Mouse (Mus musculus) v-Abl transformed pro-B cells (cell line): ENCODE results near the gene Eml4.

Experiments used
- in situ Hi-C, 2 experiments: fragments of 400-800 bp; cut with MboI; formaldehyde crosslinking; loops; one replicate each; pipeline ENCODE4 v1.15.1; 2025; ENCODE audit not compliant: unreplicated experiment in 2 of 2

The Eml4 gene

GRCm38 (mm10) chr17:83481551-83481950 is 130.8 kb downstream of the Eml4 start:
- in situ Hi-C loops: no loop called here

- in situ Hi-C loops: no loop called here
Measured at GRCm38 (mm10) chr17:83482817-83483536, 132.2 kb downstream of the Eml4 start.

- in situ Hi-C loops: no loop called here
Measured at GRCm38 (mm10) chr17:83483784-83484183, 133.1 kb downstream of the Eml4 start.

- in situ Hi-C loops: no loop called here
Measured at GRCm38 (mm10) chr17:83487762-83488161, 137.0 kb downstream of the Eml4 start.

GRCm38 (mm10) chr17:83498889-83499288 is 148.2 kb downstream of the Eml4 start:
- in situ Hi-C loops: no loop called here

GRCm38 (mm10) chr17:83499692-83500091 is 149.0 kb downstream of the Eml4 start:
- in situ Hi-C loops: no loop called here

- in situ Hi-C loops: no loop called here
Measured at GRCm38 (mm10) chr17:83503693-83504092, 153.0 kb downstream of the Eml4 start.

GRCm38 (mm10) chr17:83512130-83512529 is 161.4 kb downstream of the Eml4 start:
- in situ Hi-C loops: loop anchor here (5.0 to 10.0 kb wide), 3 partner anchors 223 to 240 kb away; no protein-coding TSS in a partner anchor

GRCm38 (mm10) chr17:83513655-83514212 is 163.0 kb downstream of the Eml4 start:
- in situ Hi-C loops: loop anchor here (5.0 to 10.0 kb wide), 3 partner anchors 221 to 241 kb away; no protein-coding TSS in a partner anchor

GRCm38 (mm10) chr17:83514213-83514701 is 163.5 kb downstream of the Eml4 start:
- in situ Hi-C loops: loop anchor here (5.0 to 10.0 kb wide), 3 partner anchors 221 to 242 kb away; no protein-coding TSS in a partner anchor

- in situ Hi-C loops: loop anchor here (5.0 to 10.0 kb wide), 2 partner anchors 170 to 217 kb away; no protein-coding TSS in a partner anchor
Measured at GRCm38 (mm10) chr17:83517280-83518015, 166.7 kb downstream of the Eml4 start, which contains the start of gene Cox7a2l. Gene Cox7a2l, minus strand, starts transcription at chr17:83517330.

GRCm38 (mm10) chr17:83521881-83522280 is 171.2 kb downstream of the Eml4 start:
- in situ Hi-C loops: no loop called here

- in situ Hi-C loops: no loop called here
Measured at GRCm38 (mm10) chr17:83522590-83523379, 172.1 kb downstream of the Eml4 start.

GRCm38 (mm10) chr17:83524753-83525152 is 174.0 kb downstream of the Eml4 start:
- in situ Hi-C loops: no loop called here

GRCm38 (mm10) chr17:83525596-83525995 is 174.9 kb downstream of the Eml4 start:
- in situ Hi-C loops: no loop called here

GRCm38 (mm10) chr17:83526091-83526561 is 175.4 kb downstream of the Eml4 start:
- in situ Hi-C loops: no loop called here

GRCm38 (mm10) chr17:83526624-83527532 is 176.1 kb downstream of the Eml4 start:
- in situ Hi-C loops: no loop called here

GRCm38 (mm10) chr17:83527651-83528381 is 177.1 kb downstream of the Eml4 start:
- in situ Hi-C loops: no loop called here
